ENCODE assay signal across 1 mouse cellular context in the genomic region with DNA sequence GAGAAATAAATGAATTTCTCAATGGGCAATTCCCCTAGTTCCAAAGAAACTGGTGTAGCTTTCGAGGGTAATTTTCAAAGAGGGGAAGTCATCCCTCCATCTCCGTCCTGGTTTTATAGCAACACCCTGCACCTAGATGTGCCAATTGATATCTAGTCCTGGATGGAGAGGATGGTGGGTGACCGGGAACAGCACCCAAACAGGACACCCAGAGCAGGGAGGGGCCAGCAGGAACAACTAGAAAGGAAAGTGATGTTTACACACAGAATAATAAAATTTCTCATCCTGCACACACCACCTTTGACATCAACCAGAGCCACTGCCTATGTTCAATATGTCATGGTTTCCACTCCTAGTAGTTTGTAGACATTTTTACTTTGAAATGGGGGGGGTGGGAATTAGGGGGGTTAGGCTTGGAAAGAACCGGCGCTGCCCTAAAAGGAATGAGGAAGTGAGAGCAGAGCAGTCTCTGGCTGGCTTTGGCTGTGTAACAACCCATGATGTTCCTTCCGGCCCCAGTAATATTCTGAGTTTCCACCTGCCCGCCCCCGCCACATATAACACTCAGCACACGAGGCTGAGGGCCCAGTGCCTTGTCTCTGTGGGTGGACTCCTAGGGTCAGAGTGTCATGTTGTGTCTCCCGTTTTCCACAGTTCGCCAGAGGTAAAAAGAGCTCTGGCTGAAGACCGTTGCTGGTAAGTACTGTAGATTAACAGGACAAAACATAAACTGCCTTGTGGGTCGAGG.
TF ChIP-seq lines count a peak whose summit lies in the region.

A gene (plus strand): TSS at position 588 of the 748 bp plus-strand sequence.

TF ChIP-seq in CH12.LX, 34 proteins besides CTCF, POLR2A, EP300 and RAD21 (continued from another document):
- TF ChIP-seq TBP (conservative IDR thresholded peaks at IDR 0.05; ENCODE audit: low read depth, low read length), result peak; percentile 83
